Mouse (Mus musculus) heart, embryonic 12.5 days (tissue): ENCODE data around the gene Ptpn6. TPM values are rescaled to one million over a fixed set of nuclear protein-coding genes. Genes with fewer than 3 reads are reported as not detected.

Source experiments
- ATAC-seq: fragments of 200-750 bp; cut with Nextera tagmentation; 2 replicates; pipeline ENCODE4 v1.8.0; 2017; ENCODE audit warnings: moderate TSS enrichment, moderate library complexity; ENCODE audit not compliant: insufficient number of reproducible peaks, low FRiP score
- H3K27ac ChIP-seq: fragments of 300-500 bp; sonication (generic); 2 replicates; pipeline ENCODE4 v1.5.1; 2016; ENCODE audit warnings: mild to moderate bottlenecking, moderate library complexity; ENCODE audit not compliant: poor library complexity, severe bottlenecking
- H3K27me3 ChIP-seq: fragments of 300-500 bp; sonication (generic); replicated peaks from 2 replicates; pipeline ENCODE4 v1.6.1; 2016; ENCODE audit warnings: mild to moderate bottlenecking, moderate library complexity
- H3K36me3 ChIP-seq: fragments of 300-500 bp; sonication (generic); 2 replicates; pipeline ENCODE4 v1.6.1; 2016; ENCODE audit warnings: mild to moderate bottlenecking, moderate library complexity
- H3K4me1 ChIP-seq: fragments of 300-500 bp; sonication (generic); replicated peaks from 2 replicates; pipeline ENCODE4 v1.6.1; 2016; ENCODE audit warnings: mild to moderate bottlenecking
- H3K4me2 ChIP-seq: fragments of 300-500 bp; sonication (generic); 2 replicates; pipeline ENCODE4 v1.6.1; 2016; ENCODE audit warnings: mild to moderate bottlenecking, moderate library complexity
- H3K4me3 ChIP-seq: fragments of 300-500 bp; sonication (generic); 2 replicates; pipeline ENCODE4 v1.5.1; 2016; ENCODE audit warnings: mild to moderate bottlenecking
- H3K9ac ChIP-seq: fragments of 300-500 bp; sonication (generic); 2 replicates; pipeline ENCODE4 v1.6.1; 2016; ENCODE audit warnings: mild to moderate bottlenecking, moderate library complexity
- H3K9me3 ChIP-seq: fragments of 300-500 bp; sonication (generic); replicated peaks from 2 replicates; pipeline ENCODE4 v1.6.1; 2016; ENCODE audit warnings: mild to moderate bottlenecking, moderate library complexity
- WGBS: fragments of 180-500 bp; shearing (Covaris S2); methylation state at CpG from one replicate; pipeline ENCODE4 v1.1.7; 2016; 5-methylcytosine and 5-hydroxymethylcytosine counted together
- polyA plus RNA-seq: library from polyadenylated mRNA; unstranded; fragments of >200 nt; fragmentation: Nextera tagmentation; extraction: Ambion mirVana; gene quantifications from 2 replicates; pipeline ENCODE4 v1.2.1, GENCODE M21; 2016

Gene Ptpn6
- polyA plus RNA-seq = 4.4 and 4.9 TPM in 2 replicates

- 26% methylated on average over 15 of the region's 15 CpGs for WGBS
- H3K4me2 ChIP-seq = peak within 1 kb of the TSS; percentile 11
- H3K9ac ChIP-seq = peak within 1 kb of the TSS; percentile 29
- H3K9me3 ChIP-seq = no peaks in the 10 kb centered on the region
- peaks cover 27% of the 10 kb centered on the region for H3K4me1 ChIP-seq
- H3K27ac ChIP-seq = 0 out of 2 replicates have a peak within 1 kb of the TSS, but pooled peaks have one; percentile 98
- H3K4me3 ChIP-seq = no peak within 1 kb of the TSS
- no peak for ATAC-seq
- H3K27me3 ChIP-seq = no peaks in the 10 kb centered on the region
- peaks cover 17% of the 10 kb centered on the region for H3K36me3 ChIP-seq
These were observed at the start of gene Ptpn6 for GRCm38 (mm10) chr6:124738511-124739023. Gene Ptpn6, minus strand, starts transcription at chr6:124738714.

GRCm38 (mm10) chr6:124787722-124788121 is 49.2 kb upstream of the Ptpn6 start:
- H3K4me2 ChIP-seq = no peak overlapping the region
- H3K4me3 ChIP-seq = no peak overlapping the region
- no peak overlapping the region for H3K9ac ChIP-seq
- no peaks in the 10 kb centered on the region for H3K36me3 ChIP-seq
- 72% methylated on average over 10 of the region's 10 CpGs for WGBS
- H3K27ac ChIP-seq = no peak overlapping the region
- H3K4me1 ChIP-seq = 0 out of 2 replicates have a peak, but pooled peaks cover under 1% of the 10 kb centered on the region
- no peaks in the 10 kb centered on the region for H3K9me3 ChIP-seq
- ATAC-seq = no peak
- H3K27me3 ChIP-seq = no peaks in the 10 kb centered on the region

- ATAC-seq = no peak
- Histone ChIP-seq H3K4me1 (0 out of 2 replicates have a peak, but pooled peaks cover 3% of the 10 kb centered on the region), H3K4me3 (no peak overlapping the region), H3K9ac (no peak overlapping the region), H3K36me3 (no peaks in the 10 kb centered on the region), H3K27me3 (no peaks in the 10 kb centered on the region), H3K27ac (no peak overlapping the region), H3K9me3 (no peaks in the 10 kb centered on the region), H3K4me2 (no peak overlapping the region)
- WGBS = 53% methylated on average over 8 of the region's 8 CpGs
These were observed 48.4 kb upstream of the Ptpn6 start for GRCm38 (mm10) chr6:124786756-124787420.

- H3K4me1 ChIP-seq = peaks cover 12% of the 10 kb centered on the region
- no peaks in the 10 kb centered on the region for H3K9me3 ChIP-seq
- no peaks in the 10 kb centered on the region for H3K36me3 ChIP-seq
- WGBS = 18% methylated on average over 6 of the region's 6 CpGs
- ATAC-seq = peak; percentile 30; the same call in 1 of the 2 replicates
- peaks cover 26% of the 10 kb centered on the region for H3K27me3 ChIP-seq
- no peak overlapping the region for H3K27ac ChIP-seq
- peak overlapping the region; percentile 38 for H3K4me2 ChIP-seq
- H3K4me3 ChIP-seq = no peak overlapping the region
- H3K9ac ChIP-seq = no peak overlapping the region
These were observed 43.9 kb upstream of the Ptpn6 start for GRCm38 (mm10) chr6:124782436-124782835.

GRCm38 (mm10) chr6:124780917-124781316 is 42.4 kb upstream of the Ptpn6 start:
- 80% methylated on average over 7 of the region's 7 CpGs for WGBS
- no peak overlapping the region for H3K9ac ChIP-seq
- 0 out of 2 replicates have a peak, but pooled peaks cover 2% of the 10 kb centered on the region for H3K9me3 ChIP-seq
- H3K4me1 ChIP-seq = peaks cover 12% of the 10 kb centered on the region
- H3K27ac ChIP-seq = no peak overlapping the region
- no peak overlapping the region for H3K4me2 ChIP-seq
- ATAC-seq = no peak
- peaks cover 26% of the 10 kb centered on the region for H3K27me3 ChIP-seq
- H3K4me3 ChIP-seq = no peak overlapping the region
- no peaks in the 10 kb centered on the region for H3K36me3 ChIP-seq

GRCm38 (mm10) chr6:124779984-124780416 is 41.5 kb upstream of the Ptpn6 start:
- ATAC-seq = no peak
- Histone ChIP-seq H3K9ac (peak overlapping the region; percentile 51; the same call in 1 of the 2 replicates), H3K9me3 (0 out of 2 replicates have a peak, but pooled peaks cover 2% of the 10 kb centered on the region), H3K4me3 (peak overlapping the region; percentile 43), H3K27me3 (peaks cover 26% of the 10 kb centered on the region), H3K27ac (no peak overlapping the region), H3K36me3 (no peaks in the 10 kb centered on the region), H3K4me1 (peaks cover 12% of the 10 kb centered on the region), H3K4me2 (peak overlapping the region; percentile 86)
- WGBS = 5% methylated on average over 10 of the region's 10 CpGs

GRCm38 (mm10) chr6:124779222-124779983 is 40.9 kb upstream of the Ptpn6 start, which contains the start of gene Lrrc23:
Gene Lrrc23, minus strand, starts transcription at chr6:124779727.
- no peaks in the 10 kb centered on the region for H3K36me3 ChIP-seq
- 0 out of 2 replicates have a peak, but pooled peaks have one; percentile 40 for ATAC-seq
- WGBS = 2% methylated on average over 23 of the region's 23 CpGs
- H3K9me3 ChIP-seq = 0 out of 2 replicates have a peak, but pooled peaks cover 2% of the 10 kb centered on the region
- H3K4me3 ChIP-seq = peak within 1 kb of the TSS; percentile 43
- peak within 1 kb of the TSS; percentile 86 for H3K4me2 ChIP-seq
- peaks cover 12% of the 10 kb centered on the region for H3K4me1 ChIP-seq
- no peak within 1 kb of the TSS for H3K27ac ChIP-seq
- peaks cover 26% of the 10 kb centered on the region for H3K27me3 ChIP-seq
- H3K9ac ChIP-seq = peak within 1 kb of the TSS; percentile 51

- peaks cover 26% of the 10 kb centered on the region for H3K4me1 ChIP-seq
These were observed 32.0 kb upstream of the Ptpn6 start for GRCm38 (mm10) chr6:124770511-124770910.

GRCm38 (mm10) chr6:124770013-124770412 is 31.5 kb upstream of the Ptpn6 start:
- H3K4me1 ChIP-seq = peaks cover 26% of the 10 kb centered on the region
- peaks cover 33% of the 10 kb centered on the region for H3K27me3 ChIP-seq
- H3K4me3 ChIP-seq = peak overlapping the region; percentile 53
- 0 out of 2 replicates have a peak overlapping the region, but pooled peaks have one; percentile 18 for H3K27ac ChIP-seq
- no peaks in the 10 kb centered on the region for H3K36me3 ChIP-seq
- peak overlapping the region; percentile 81 for H3K4me2 ChIP-seq
- no peak for ATAC-seq
- 24% methylated on average over 7 of the region's 7 CpGs for WGBS
- peak overlapping the region; percentile 66 for H3K9ac ChIP-seq
- H3K9me3 ChIP-seq = no peaks in the 10 kb centered on the region

More at GRCm38 (mm10) chr6:124770511-124770910, 32.0 kb upstream of the Ptpn6 start:
- Histone ChIP-seq H3K9ac (no peak overlapping the region), H3K36me3 (no peaks in the 10 kb centered on the region), H3K4me3 (no peak overlapping the region), H3K27me3 (peaks cover 29% of the 10 kb centered on the region), H3K9me3 (no peaks in the 10 kb centered on the region), H3K4me2 (peak overlapping the region; percentile 81; the same call in 1 of the 2 replicates), H3K27ac (no peak overlapping the region)
- whole genome bisulfite sequencing = 70% methylated on average over 15 of the region's 15 CpGs
- no peak for ATAC-seq

- Histone ChIP-seq H3K36me3 (no peaks in the 10 kb centered on the region), H3K9ac (peak within 1 kb of the TSS; percentile 66), H3K27ac (peak within 1 kb of the TSS; percentile 18; the same call in 1 of the 2 replicates), H3K4me1 (peaks cover 26% of the 10 kb centered on the region), H3K4me3 (peak within 1 kb of the TSS; percentile 53), H3K9me3 (no peaks in the 10 kb centered on the region), H3K4me2 (peak within 1 kb of the TSS; percentile 81), H3K27me3 (peaks cover 33% of the 10 kb centered on the region)
- peak; percentile 75 for ATAC-seq
- under 1% methylated on average over 52 of the region's 54 CpGs for WGBS
These were observed 30.7 kb upstream of the Ptpn6 start, which contains the start of gene Eno2 for GRCm38 (mm10) chr6:124769101-124769765. Gene Eno2, minus strand, starts transcription at chr6:124769673.
